Mouse (Mus musculus): ENCODE results near the gene Acsl4.
A peak's percentile ranks its signal among the peaks of the same experiment; 100 is the strongest.

Gene Acsl4

GRCm38 (mm10) chrX:142358427-142358826, 31.9 kb downstream of the Acsl4 start:
- no peak for DNase-seq (ENCODE audit: low read depth, low spot score)

- no peak for DNase-seq (ENCODE audit: low read depth, low spot score)
Measured at GRCm38 (mm10) chrX:142336207-142336606, 54.1 kb downstream of the Acsl4 start.

GRCm38 (mm10) chrX:142335502-142335901, 54.8 kb downstream of the Acsl4 start:
- DNase-seq (ENCODE audit: low read depth, low spot score): no peak

GRCm38 (mm10) chrX:142325760-142326159, 64.6 kb downstream of the Acsl4 start:
- DNase-seq (ENCODE audit: low read depth, low spot score): no peak

GRCm38 (mm10) chrX:142316106-142316505, 74.2 kb downstream of the Acsl4 start:
- no peak for DNase-seq (ENCODE audit: low read depth, low spot score)

- DNase-seq (ENCODE audit: low read depth, low spot score): no peak
Measured at GRCm38 (mm10) chrX:142315270-142315669, 75.1 kb downstream of the Acsl4 start.

GRCm38 (mm10) chrX:142314307-142315024, 75.9 kb downstream of the Acsl4 start:
- peak; percentile 55 for DNase-seq (ENCODE audit: low read depth, low spot score)

- no peak for DNase-seq (ENCODE audit: low read depth, low spot score)
Measured at GRCm38 (mm10) chrX:142310431-142310830, 79.9 kb downstream of the Acsl4 start.

GRCm38 (mm10) chrX:142305869-142306581, 84.3 kb downstream of the Acsl4 start, which contains the start of gene Kcne1l:
TSS of gene Kcne1l (minus strand) at chrX:142306294.
- no peak for DNase-seq (ENCODE audit: low read depth, low spot score)

- no peak for DNase-seq (ENCODE audit: low read depth, low spot score)
Measured at GRCm38 (mm10) chrX:142305010-142305868, 85.1 kb downstream of the Acsl4 start.

- DNase-seq (ENCODE audit: low read depth, low spot score): no peak
Measured at GRCm38 (mm10) chrX:142304592-142304991, 85.7 kb downstream of the Acsl4 start.

- DNase-seq (ENCODE audit: low read depth, low spot score): no peak
Measured at GRCm38 (mm10) chrX:142303456-142303855, 86.9 kb downstream of the Acsl4 start.

- no peak for DNase-seq (ENCODE audit: low read depth, low spot score)
Measured at GRCm38 (mm10) chrX:142285905-142286304, 104.4 kb downstream of the Acsl4 start.

GRCm38 (mm10) chrX:142276573-142276972, 113.8 kb downstream of the Acsl4 start:
- DNase-seq (ENCODE audit: low read depth, low spot score): no peak

GRCm38 (mm10) chrX:142276031-142276430, 114.3 kb downstream of the Acsl4 start:
- DNase-seq (ENCODE audit: low read depth, low spot score): no peak

Measured in ES-CJ7 (cell line).